Mouse (Mus musculus) brain, adult 2 months (tissue): ENCODE results near the gene Nfe2l3.
"Not testable (repeated sequence)": the region's sequence is repeated elsewhere in the genome, so short reads cannot be mapped to it uniquely, and the experiment has no call there.

Experiments used
- DNase-seq: peaks from one replicate; pipeline ENCODE4 v3.0.0; 2011; ENCODE audit warnings: low read depth, low spot score

The Nfe2l3 gene

DNA sequence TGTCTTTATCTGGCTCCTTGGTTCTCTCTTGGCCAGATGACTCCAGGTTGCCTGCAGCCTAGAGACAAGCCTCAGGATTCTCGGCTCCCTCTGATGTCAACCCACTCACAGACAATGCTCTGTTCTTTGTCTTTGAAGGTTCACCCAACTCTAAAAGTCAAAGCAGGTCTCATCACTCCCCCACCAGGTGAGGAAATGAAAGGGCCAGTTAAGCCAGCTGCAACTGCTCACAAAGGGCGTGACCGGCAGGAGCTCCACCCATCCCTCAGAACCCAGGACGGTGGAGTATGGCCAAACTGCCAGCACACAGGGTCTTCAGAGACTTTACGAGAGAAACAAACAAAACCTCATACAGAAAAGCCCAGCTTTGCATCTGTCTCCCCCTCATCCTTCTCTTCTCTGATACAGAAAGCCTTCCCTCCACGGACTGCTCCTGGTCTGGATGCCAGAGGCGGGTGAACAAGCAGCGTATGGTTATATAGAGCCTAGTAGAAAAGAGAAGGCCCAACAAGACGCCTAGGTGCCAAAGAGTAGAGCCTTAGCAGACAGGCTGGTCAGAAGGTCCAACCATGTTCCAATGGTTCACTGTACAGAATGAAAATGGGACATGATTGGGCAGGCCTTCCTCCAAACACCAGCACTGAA, 9.8 kb downstream of the Nfe2l3 start:
- DNase-seq, result no peak

DNA sequence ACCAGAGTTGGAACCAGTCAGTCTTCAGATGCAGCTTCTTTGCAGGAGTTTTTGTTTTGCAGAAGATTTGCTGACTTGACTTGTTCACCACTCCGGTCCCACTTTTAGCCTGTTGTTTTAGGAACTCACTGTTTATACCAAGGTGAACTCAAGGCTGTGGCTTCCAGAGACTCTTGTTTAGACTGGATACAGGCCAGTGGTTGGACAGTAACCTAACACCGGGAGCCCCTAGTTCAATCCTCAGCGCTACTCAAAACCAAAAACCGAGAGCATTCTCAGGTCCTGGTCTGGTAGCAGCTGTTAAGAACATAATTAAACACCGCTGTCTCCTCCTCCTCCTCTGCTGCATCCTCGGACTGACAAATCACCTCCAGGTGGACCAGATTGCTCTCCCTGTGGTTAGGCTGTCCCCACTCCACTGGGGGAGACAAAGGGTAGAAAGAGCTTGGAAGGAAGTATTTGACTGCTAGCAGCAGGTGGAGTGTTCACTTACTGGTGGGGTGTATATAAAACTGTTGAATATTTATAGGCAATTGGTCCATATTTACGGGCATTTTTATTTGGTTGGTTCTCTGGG, 20.5 kb downstream of the Nfe2l3 start:
- DNase-seq, result no peak

DNA sequence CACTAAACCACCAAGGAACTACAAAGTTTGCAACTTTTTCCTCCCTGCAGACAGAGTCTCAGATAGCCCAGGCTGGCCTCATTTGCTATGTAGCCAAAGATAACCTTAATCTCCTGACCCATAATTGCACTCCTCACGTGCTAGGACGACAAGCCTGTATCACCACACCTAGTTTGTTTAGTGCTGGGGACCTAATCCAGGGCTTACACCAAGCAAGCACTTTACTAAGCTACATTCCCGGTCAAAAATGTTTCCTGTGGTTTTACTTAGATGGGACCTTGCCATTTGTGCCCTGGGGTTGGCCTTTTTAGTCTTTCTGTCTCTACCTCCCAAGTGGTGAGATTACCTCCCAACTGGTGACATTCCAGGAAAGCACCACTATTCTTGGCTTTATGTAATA, 22.5 kb downstream of the Nfe2l3 start:
- no peak for DNase-seq

DNA sequence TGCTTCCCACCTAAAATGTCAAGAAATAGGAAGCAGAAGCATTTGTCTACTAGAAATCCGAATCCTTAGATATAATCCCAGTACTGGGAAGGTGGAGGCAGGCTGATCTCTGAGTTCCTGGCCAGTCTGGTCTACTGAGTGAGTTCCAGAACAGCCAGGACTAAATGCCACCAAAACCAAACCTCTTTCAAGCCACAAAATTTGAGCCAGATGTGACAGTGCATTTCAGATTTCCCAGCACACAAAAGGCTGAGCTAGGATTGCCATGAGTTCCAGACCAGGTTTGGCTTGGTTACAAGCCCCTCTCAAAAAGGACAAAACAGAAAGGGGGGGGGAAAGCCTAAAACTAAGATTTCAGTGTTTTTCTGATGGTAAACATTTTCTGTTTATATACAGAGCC, 23.7 kb downstream of the Nfe2l3 start:
- DNase-seq, result no peak

DNA sequence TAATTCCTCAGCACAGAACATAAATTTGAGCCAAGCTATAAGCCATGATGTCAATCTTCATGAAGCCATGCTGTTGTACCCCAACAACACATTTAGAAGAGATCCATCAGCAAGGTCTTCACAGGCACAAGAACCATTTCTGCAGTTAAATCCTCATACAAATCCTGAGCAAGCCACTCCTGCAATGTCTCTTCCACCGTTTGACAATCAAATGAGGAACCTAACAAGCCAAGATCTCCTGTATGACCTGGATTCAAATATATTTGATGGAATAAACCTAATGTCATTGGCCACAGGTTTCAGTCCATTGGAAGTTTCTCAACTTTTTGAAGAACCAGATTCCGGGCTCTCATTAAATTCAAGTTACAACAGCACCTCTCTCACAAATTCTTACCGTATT, 24.8 kb downstream of the Nfe2l3 start:
- DNase-seq, result no peak

DNA sequence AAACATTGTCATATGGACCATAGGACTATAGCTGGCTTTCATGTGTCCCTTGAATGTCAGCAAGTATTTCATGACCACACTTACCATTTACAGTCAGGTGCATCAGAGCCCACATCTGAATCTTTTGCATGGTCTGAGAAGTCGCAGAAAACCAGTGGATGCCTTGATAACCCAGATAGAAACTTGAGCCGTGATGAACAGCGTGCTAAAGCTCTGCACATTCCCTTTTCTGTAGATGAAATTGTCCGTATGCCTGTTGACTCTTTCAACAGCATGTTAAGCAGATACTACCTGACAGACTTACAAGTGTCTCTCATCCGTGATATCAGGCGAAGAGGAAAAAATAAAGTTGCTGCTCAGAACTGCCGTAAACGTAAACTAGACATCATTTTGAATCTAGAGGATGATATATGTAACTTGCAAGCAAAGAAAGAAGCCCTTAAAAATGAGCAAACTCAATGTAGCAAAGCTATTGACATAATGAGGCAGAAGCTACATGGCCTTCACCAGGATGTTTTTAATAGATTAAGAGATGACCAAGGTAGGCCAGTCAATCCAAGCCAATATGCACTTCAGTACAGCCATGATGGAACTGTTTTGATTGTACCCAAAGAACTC, 25.4 kb downstream of the Nfe2l3 start:
- DNase-seq, result no peak

DNA sequence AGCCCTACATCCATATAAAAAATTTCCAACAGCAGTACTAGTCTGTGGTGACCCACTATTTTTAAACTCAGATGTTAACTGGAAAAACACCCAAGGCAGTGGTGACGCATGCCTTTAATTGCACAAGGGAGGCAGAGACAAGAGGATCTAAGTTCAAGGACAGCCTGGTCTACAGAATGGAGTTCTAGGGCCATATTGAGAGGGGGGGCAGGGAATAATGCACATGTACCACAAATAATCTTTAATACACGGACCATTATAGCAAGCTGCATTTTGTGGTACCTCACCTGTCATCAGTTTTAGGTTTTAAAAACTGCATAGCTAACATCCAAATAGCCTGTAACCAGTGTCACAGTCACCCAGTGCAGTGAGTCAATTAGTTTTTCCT, 26.4 kb downstream of the Nfe2l3 start:
- no peak for DNase-seq

DNA sequence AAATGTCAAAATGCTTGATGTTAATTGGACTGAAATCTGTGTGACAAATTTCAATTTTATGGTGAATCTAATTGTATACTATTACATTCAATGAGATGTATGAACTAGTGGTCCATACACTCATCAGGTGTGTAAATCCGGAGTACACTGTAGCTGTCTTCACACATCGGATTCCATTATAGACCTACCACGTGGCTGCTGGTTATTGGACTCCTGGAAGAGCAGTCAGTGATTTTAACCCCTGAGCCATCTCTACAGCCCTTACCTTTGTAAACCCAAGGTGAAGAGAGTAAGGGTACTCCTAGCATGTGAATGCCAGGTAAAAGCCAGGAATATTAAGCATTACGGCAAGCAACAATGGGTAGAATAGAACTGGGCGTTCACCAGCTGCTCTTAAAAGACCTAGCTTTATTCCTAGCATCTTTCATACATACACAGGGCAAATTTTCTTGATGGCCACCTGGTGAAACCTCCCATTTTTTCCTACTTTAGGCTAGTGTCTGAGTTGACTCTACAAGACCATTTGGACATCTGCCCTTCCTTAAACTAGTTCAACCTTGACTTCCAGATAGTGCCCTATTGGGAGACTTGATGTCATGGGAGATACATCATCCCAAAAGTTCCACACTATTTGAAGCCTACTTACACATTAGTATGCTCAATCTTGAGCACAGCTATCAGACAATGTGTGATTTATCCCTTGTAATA, 27.0 kb downstream of the Nfe2l3 start:
- DNase-seq, result no peak

DNA sequence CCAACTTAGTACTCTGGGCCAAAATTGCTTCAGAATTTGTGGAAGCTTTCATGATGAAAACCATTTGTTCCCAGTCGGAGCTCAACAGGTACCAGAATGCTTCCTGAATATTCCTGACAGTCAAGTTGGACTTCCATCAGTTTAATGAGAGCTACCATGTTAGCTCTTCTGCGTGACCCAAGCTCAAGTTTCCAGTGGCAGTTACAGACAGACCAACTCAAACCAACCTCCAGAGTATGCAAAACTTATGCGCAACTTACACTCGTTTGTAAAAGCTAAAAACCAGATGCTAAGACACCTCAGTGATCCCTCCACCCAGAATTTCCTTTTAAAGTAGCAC, 27.5 kb downstream of the Nfe2l3 start:
- no peak for DNase-seq

DNA sequence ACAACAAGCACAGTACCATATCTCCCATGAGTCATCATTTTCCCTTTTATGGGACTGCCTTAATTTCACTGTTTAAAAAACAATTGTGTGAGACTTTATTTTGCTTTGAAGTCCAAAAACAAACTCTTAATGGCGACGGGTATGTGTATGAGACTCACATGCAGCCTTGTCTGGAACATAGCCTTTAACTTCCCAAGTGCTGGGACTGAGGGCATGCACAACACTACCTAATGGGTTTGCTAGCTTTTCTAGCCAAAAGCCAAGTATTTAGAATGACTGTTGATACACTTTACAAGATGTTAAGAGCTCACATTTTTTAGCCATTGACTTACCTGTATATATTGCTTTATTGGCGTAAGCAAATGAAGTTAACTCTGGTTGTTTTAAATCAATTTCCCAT, 27.9 kb downstream of the Nfe2l3 start:
- DNase-seq, result no peak

DNA sequence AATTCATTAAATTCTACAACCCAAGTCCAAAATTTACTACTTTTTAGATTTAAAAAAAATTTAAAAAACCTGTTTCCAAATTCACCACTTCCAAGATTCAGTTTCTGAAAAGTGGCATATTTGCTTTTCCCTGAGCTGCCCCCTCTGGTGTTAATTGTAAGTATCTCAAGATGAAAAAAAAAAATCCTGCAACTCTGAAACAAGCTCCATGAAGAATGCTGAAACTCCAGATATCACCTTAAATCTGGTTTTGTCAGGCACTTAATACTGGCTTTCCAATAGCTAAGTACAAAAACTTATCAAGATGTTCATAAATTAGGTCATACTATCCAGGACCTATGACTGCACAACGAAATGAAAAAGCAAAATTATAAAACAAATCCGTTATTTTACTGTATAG, 35.2 kb downstream of the Nfe2l3 start:
- DNase-seq, result no peak

DNA sequence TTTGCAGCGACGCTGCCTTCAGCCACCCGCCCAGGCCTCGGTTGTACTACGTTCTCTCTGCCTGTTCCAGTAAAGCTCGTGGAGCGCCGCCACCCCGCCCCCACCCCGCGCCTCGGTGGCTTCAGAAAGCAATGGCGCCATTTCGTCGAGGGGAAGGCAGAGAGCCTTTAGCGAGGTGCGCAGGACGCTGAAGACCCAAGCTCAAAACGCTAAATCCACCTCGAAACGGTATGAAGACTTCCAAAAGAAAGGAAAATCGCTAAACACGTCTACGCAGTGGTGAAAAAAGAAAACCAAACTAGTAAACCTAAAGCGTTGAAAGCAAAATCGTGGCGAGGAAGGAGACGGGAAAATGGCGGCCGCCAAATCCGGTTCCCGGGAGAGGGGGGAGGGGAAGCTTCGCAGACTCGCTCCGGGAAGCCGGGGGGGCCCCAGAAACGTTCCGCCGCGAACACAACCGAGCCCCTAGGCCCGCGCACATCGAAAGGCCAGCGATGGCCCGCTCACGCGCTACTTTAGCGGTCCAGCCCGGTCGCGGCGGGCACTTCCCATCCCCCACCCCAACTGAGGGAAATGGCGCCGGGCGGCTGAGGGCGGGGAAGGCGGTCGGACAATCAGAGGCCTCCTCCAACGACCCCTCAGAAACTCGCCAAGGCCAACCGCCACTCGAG, 36.6 kb downstream of the Nfe2l3 start:
- DNase-seq, result peak; percentile 92

DNA sequence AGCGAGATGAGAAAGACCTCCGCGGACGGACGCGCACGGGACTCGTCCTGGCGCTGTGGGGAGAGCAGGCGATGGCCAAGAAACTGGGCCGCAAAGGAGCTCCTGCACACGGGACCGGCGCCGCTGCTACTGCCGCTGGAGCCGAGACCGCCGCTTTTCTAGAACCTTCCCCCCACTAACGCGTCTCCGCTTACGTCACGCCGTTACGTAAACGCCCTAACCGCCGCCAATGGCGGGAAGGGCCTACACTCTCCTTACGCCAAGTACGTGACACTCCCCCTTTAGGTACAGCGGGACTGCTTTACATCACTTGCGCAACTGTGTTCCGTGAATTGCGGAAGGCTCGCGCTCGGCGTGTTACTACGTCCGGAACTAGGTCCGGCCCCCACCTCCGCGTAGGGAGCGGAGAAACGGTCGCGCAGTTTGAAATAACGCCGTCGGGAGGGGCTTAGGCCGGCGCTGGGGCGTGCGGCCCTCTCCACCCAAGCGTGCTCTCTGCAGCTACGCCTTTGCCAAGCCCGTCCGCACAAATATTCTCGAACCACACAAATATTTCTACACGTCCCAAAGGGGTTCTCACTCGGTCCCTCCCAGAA, 37.3 kb downstream of the Nfe2l3 start, which contains the start of gene Hnrnpa2b1:
Gene Hnrnpa2b1, minus strand, starts transcription at position 180 of the 596 bp plus-strand sequence.
- peak; percentile 100 for DNase-seq

DNA sequence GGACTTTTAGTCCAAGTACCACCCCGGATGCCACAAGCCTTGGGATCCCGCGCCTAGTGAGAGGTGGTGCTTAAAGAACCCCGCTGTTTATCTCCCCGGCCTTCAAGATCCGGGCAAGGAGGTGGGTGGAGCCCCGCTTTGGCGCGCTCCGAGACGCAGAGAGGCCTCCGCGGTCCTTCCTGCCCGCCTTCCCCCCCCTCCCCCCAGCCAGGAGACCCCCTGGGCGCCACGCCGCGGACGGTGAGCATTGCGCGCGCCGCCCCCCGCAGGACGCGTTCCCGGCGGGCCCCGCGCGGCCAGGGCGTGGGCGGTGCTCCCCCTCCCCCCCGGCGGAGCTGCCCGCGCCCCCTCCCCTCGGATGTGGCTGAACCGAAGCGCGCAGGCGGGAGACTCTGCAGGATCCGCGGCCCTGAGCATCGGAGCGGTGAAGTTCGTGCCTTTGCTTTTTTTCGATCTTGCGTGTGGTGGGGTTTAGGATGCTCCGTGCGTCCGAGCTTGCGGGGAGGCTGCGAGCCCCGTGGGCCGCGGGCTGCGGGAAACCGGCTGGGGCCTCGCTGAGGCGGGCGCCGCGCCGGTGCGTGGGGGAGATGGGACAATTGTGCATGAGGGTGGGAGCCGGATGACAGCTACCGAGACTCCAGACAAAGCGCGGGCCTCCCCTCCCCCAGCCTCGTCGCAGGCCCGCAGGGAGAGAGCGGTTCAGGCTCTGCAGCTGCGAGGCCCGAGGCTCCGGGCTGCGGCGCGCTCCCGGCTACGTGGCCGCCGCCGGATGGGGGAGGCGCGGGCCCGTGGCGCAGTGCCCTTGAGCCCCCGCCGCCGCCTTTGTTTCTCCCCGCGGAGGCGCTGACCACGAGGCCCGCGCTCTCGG, 38.1 kb downstream of the Nfe2l3 start, which contains the start of gene Cbx3:
Gene Cbx3, plus strand, starts transcription at position 50 of the 868 bp plus-strand sequence.
- peak; percentile 94 for DNase-seq

DNA sequence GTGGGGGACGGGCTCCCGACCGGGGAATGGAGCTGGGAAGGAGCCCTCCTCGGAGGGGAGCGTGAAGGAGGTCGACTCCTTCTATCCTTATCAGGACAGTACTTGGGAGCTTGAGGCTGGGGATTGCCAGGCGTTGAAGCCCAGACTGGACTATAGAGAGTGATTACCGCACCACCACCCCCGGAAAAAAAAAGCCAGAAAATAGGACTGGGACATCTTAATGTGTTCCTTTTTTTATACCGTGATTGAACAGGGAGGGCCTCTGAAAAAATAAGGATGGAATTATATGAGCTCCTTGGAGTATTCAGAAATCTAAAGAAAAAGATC, 38.7 kb downstream of the Nfe2l3 start:
- DNase-seq, result no peak

DNA sequence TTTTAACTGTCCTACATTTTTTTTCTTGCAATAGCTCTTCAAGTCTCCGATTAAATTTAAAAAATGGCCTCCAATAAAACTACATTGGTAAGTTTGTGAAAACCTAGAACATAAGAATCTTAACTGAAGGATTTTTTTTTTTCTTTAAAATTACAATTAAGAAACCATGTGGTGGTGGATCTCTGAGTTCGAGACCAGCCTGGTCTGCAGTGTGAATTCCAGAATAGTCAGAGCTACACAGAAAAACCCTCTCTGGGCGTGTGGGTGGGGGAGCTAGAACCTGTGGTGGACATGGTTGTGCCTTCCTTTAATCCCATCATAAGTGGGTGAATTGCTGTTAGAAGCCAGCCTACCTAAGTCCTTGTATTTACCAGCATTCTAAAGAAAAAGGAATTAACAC, 39.3 kb downstream of the Nfe2l3 start:
- DNase-seq, result no peak

DNA sequence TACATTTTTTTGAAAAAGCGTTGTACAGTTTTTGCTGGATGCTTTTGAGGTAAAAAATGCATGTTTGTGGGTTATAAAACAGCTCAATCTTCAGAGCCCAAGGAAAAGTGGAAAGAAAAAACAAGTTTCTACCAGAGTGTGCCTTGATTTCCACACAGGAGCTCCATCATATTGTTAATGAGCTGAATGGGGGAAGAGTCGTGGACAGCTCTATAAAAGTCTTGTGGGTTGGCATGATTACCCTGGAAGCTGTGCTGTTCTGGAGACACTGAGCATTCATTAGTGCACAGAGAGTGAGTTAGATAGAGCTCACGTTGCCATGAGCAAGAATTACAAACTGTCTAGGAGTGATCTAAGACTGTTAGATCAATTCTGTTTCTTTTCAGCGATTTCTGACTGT, 39.7 kb downstream of the Nfe2l3 start:
- DNase-seq, result no peak

DNA sequence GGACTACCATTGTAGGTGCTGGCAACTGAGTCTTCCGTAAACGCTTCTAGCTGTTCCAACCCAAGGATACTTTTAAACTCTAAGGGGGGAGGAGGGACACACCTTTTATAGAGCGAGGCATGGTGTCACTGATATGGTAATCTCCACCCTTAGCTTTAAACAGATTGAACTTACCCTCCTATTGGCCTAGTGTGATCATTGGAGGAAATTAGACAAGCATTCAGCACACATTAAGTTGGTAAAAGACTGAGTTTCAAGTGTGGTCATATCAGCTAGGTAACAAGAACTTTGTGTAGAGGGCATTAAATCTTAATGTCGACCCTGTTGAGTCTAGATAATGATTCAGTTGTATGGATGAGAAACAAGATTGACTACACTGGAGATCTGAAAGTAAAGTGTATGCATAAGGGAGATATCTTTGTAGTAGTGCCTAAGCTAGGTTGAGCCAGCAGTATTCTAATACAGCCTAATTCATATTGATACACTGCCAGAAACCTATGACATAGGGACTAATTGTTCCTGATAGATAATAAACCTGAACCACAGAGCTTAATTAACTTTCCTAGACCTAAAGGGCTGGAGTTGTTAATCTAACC, 46.8 kb downstream of the Nfe2l3 start:
- DNase-seq, result no peak

DNA sequence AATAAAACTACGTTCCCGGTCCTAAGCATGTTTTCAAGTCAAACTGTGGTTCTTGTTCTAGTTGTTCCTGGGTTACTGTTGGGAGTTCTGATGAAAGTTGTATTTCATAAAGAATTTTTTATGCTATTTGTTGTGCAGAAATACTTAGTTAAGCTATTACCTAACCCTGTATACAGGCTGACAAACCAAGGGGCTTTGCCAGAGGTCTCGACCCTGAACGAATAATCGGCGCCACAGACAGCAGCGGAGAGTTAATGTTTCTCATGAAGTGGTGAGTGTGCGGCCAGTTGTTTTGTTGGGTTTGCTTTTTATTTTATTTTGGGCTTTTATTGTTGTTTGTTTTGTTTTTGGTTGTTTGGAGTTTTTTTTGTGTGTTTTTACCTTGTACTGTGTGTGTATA, 49.1 kb downstream of the Nfe2l3 start:
- DNase-seq, result no peak

DNA sequence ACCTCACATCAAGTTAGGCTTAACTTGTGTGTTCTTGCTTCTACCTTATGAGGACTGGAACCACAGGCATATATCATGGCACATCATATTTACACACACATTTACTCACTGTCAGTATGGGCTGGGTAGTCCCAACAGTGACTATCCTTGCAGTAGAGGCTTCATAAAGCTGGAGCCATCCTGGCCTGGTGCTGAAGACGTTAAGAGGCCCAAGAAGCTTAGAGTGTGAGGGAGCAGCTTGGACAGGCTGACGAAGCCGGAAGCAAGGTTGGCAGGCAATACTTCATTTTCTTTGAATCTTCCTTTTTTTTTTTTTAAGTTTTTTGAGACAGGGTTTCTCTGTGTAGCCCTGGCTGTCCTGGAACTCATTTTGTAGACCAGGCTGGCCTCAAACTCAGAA, 51.4 kb downstream of the Nfe2l3 start:
- DNase-seq, result no peak

DNA sequence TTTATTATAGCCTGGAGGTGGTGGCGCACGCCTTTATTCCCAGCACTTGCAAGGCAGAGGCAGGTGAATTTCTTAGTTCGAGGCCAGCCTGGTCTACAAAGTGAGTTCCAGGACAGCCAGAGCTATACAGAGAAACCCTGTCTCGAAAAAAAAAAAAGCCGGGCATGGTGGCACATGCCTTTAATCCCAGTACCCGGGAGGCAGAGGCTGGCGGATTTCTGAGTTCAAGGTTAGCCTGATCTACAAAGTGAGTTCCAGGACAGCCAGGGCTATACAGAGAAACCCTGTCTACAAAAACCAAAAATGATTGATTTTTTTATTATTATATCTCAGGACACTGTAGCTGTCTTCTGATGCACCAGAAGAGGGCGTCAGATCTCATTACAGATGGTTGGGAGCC, 52.1 kb downstream of the Nfe2l3 start:
- DNase-seq, result not testable (repeated sequence)
